Mouse (Mus musculus) bone marrow, adult 2 months (tissue): ENCODE measurements around the gene Akap2. TPM values are rescaled to one million over a fixed set of nuclear protein-coding genes. Genes with fewer than 3 reads are reported as not detected.

Experiments used
- H3K27ac ChIP-seq: fragments of 200-500 bp; 2 replicates; pipeline ENCODE4 v1.5.1; 2012; ENCODE audit warnings: low read depth, mild to moderate bottlenecking, control low read depth, inconsistent platforms, low read length; ENCODE audit not compliant: control insufficient read depth, poor library complexity, insufficient read depth
- H3K4me1 ChIP-seq: fragments of 200-500 bp; 2 replicates; pipeline ENCODE4 v1.6.1; 2011; ENCODE audit warnings: low read length; ENCODE audit not compliant: control insufficient read depth, insufficient read depth
- H3K4me3 ChIP-seq: fragments of 200-500 bp; replicated peaks from 2 replicates; pipeline ENCODE3; 2011; ENCODE audit warnings: mild to moderate bottlenecking, low read depth, low read length, control low read depth; ENCODE audit not compliant: control insufficient read depth
- CTCF ChIP-seq: fragments of 200-500 bp; IDR thresholded peaks from 2 replicates; pipeline ENCODE4 v1.5.1; 2011; ENCODE audit warnings: low read length, control low read depth; ENCODE audit not compliant: control insufficient read depth, insufficient read depth
- POLR2A ChIP-seq: fragments of 200-500 bp; IDR thresholded peaks from 2 replicates; pipeline ENCODE4 v1.6.1; 2011; ENCODE audit warnings: low read depth, mild to moderate bottlenecking, control low read depth, low read length, borderline replicate concordance; ENCODE audit not compliant: control insufficient read depth
- WGBS: fragments of 180-500 bp; shearing (Covaris S2); methylation state at CpG from one replicate; pipeline ENCODE4 v1.1.7; 2018; 5-methylcytosine and 5-hydroxymethylcytosine counted together
- polyA plus RNA-seq: library from polyadenylated mRNA; stranded (reverse); fragments of >200 nt; gene quantifications from 2 replicates; pipeline ENCODE4 v1.2.4, GENCODE M21; 2011; ENCODE audit warnings: low replicate concordance; ENCODE audit not compliant: missing spikeins, insufficient read depth, insufficient read length

Gene Akap2
- polyA plus RNA-seq, 1 experiment = 4.0 TPM

GRCm38 (mm10) chr4:57889773-57890172 lies 172.3 kb downstream of the Akap2 start:
- no peak overlapping the region for H3K27ac ChIP-seq
- no peaks in the 10 kb centered on the region for H3K4me1 ChIP-seq
- H3K4me3 ChIP-seq = no peak overlapping the region
- whole genome bisulfite sequencing = 88% methylated on average over 8 of the region's 8 CpGs
- TF ChIP-seq POLR2A = no peak
- no peak for TF ChIP-seq CTCF

DNA sequence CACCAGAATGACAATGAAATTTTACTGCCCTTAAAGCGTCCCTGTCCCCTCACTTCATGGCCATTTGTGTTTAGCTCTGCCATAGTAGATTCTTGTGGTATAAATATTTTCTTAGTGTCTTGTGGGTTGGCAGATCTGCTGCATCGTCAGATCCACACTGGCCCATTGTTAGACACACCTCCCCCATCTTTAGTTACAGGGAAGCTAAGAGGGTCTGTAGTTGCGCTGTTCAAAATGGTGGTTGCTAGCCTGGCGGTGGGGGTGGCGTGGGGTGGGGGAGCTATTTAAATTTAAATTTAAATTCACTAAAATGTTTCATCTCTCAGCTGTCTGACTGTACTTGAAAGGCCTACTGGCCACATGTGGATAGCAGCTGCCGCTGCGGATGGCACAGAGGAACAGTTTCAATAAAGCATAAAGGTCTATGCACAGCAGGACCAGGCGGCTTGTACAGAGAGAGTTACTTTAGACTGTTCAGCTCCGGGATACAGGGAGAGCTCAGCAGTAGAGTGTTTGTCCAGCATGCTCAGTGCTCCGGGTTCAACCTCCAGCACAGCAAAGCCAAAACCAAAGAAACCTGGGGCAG lies 174.6 kb downstream of the Akap2 start:
- Histone ChIP-seq H3K4me1 (no peaks in the 10 kb centered on the region), H3K4me3 (no peak overlapping the region), H3K27ac (no peak overlapping the region)
- WGBS = 84% methylated on average over 10 of the region's 10 CpGs
- no peak for TF ChIP-seq POLR2A
- TF ChIP-seq CTCF = no peak

DNA sequence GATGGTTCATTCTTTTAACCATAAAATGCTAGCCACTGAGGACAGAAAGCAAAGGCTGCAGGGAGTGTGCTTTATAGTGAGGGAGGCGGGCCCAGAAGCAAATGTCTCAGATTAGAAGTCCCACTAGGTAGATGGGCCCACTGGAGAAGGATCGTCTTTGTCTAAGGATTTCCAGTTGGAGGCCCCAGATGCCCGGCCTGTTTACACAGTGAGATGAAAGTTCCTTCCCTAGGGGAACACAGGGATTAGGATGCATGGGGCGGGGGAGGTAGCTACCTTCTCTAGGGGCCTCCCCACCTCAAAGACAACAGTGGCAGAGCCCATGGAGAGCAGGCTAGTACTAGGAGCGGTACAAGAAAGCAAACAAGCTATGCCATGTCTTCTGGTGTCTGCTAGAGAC lies 177.7 kb downstream of the Akap2 start:
- no peak for TF ChIP-seq CTCF
- Histone ChIP-seq H3K4me3 (no peak overlapping the region), H3K4me1 (no peaks in the 10 kb centered on the region), H3K27ac (no peak overlapping the region)
- WGBS = 76% methylated on average over 5 of the region's 5 CpGs

- 71% methylated on average over 6 of the region's 6 CpGs for WGBS
- no peak for TF ChIP-seq POLR2A
- TF ChIP-seq CTCF = no peak
- Histone ChIP-seq H3K27ac (no peak overlapping the region), H3K4me1 (no peaks in the 10 kb centered on the region), H3K4me3 (no peak overlapping the region)
Observed at GRCm38 (mm10) chr4:57895902-57896301, 178.4 kb downstream of the Akap2 start.

DNA sequence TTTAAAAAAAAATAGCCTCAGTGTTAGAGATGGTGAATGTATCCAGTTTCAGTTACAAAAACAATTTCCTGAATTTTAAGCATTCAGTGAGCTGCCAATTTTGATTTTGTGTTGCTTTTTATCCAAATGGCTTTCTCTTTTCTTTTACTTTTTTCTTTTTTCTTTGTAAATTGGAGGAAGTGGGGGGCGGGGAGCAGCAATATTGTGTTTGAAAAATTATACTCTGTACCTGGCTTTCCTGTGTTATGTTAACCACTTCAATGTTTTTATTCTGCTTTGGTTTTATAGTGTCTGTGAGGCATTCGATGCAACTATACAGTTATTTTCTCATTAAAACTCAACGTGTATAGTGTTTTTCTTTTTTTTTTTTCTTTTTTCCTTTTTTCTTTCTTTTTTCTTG lies 179.2 kb downstream of the Akap2 start:
- WGBS = 53% methylated on average over 3 of the region's 3 CpGs
- no peak overlapping the region for H3K4me3 ChIP-seq
- no peak overlapping the region for H3K27ac ChIP-seq
- TF ChIP-seq POLR2A (no peak), CTCF (no peak)
- H3K4me1 ChIP-seq = no peaks in the 10 kb centered on the region

DNA sequence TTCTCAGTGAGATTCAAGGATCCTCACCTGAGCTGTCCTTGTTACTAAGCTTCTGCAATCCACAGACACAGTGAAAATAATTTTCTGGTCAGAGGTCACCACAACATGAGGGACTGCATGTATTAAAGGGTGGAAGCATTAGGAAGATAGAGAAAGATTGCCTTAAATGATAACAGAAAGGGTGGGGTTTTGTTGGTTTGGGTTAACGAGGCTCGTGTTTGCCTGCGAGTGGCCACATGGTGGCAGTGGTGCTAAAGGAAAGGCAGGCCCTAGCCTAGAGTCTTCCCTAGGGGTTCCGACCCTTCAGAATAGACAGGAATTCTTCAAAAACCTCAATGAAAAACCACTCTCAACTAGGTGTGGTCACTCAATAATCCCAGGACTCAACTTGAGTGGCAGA lies 183.8 kb downstream of the Akap2 start:
- TF ChIP-seq POLR2A (no peak), CTCF (peak; percentile 80)
- no peak overlapping the region for H3K27ac ChIP-seq
- under 1% methylated on average over 4 of the region's 4 CpGs for WGBS
- H3K4me3 ChIP-seq = no peak overlapping the region
- no peaks in the 10 kb centered on the region for H3K4me1 ChIP-seq

GRCm38 (mm10) chr4:57902619-57903018 lies 185.2 kb downstream of the Akap2 start:
- no peak for TF ChIP-seq POLR2A
- TF ChIP-seq CTCF = no peak
- Histone ChIP-seq H3K27ac (no peak overlapping the region), H3K4me3 (no peak overlapping the region), H3K4me1 (no peaks in the 10 kb centered on the region)
- 15% methylated on average over 5 of the region's 5 CpGs for WGBS

DNA sequence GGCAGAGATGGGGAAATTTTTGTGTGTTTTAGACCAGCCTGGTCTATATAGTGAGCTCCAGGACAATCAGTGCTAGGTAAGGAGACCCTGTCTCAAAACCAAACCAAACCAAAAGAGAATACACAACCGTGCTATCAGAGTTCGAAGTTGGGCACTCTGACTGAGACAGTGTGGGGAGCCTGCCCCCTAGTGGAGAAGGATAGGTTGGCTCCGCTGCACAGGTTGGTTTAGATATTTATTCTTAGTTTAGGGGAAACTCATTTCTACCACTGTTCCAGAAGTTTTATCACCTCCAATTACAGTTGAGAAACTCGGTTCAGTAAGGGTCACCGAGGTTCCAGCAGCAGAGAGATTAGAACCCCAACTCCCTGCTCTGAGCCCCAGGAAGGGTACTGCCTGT lies 186.8 kb downstream of the Akap2 start:
- no peak overlapping the region for H3K4me3 ChIP-seq
- no peaks in the 10 kb centered on the region for H3K4me1 ChIP-seq
- WGBS = 2% methylated on average over 5 of the region's 5 CpGs
- peak; percentile 91 for TF ChIP-seq CTCF
- TF ChIP-seq POLR2A = no peak
- no peak overlapping the region for H3K27ac ChIP-seq

DNA sequence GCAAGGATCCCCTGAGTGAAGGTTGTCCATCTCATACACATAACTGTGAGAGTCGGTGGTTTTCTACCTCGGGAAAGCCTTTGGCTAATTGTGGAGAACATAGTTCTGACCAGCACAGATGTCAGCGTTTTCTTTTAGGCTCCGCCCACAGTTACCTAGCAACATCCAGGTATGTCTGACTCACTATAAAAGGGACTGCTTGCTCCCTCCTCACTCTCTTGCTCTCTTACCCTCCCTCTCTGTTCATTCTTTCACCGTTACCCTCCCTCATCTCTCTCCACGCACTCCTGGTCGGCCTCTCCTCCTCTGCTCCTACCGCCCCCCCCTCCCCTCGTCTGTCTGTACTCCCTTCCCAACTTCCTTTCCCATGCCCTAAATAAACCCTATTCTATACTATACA lies 187.2 kb downstream of the Akap2 start:
- H3K27ac ChIP-seq = no peak overlapping the region

More for the DNA sequence above, 187.2 kb downstream of the Akap2 start:
- H3K4me1 ChIP-seq = no peaks in the 10 kb centered on the region
- no peak overlapping the region for H3K4me3 ChIP-seq
- TF ChIP-seq CTCF = no peak
- TF ChIP-seq POLR2A = no peak
- WGBS = 35% methylated on average over 9 of the region's 9 CpGs
